Mouse (Mus musculus) embryonic fibroblast, embryonic 13.5 days (primary cell): ENCODE measurements at regions not wholly inside any gene's neighbourhood (a gene's known extent, or its start where the extent isn't known, plus 50 kb on each side); places are given as distances from the start of the nearest gene placed in this dataset.

ENCODE experiments used
- CTCF ChIP-seq: IDR thresholded peaks from 2 replicates; pipeline ENCODE4 v1.5.1; 2011; ENCODE audit warnings: mild to moderate bottlenecking, control low read depth, low read length, moderate library complexity, borderline replicate concordance; ENCODE audit not compliant: insufficient read depth
- POLR2A ChIP-seq: IDR thresholded peaks from 2 replicates; pipeline ENCODE4 v1.6.1; 2011; ENCODE audit warnings: low read depth, mild to moderate bottlenecking, control low read depth, low read length, moderate library complexity

- TF ChIP-seq CTCF, result no peak
- no peak for TF ChIP-seq POLR2A
Measured at GRCm38 (mm10) chr6:59537025-59537424, 110.9 kb upstream of the Gprin3 start.
